Mouse (Mus musculus) effector memory CD4-positive, alpha-beta T cell, adult 7 months (primary cell): Measurements from ENCODE around the gene Gm5152. TPM values are rescaled to one million over a fixed set of nuclear protein-coding genes. Genes with fewer than 3 reads are reported as not detected.

ENCODE experiments used
- polyA plus RNA-seq: library from polyadenylated mRNA; unstranded; fragments of 100-300 nt; shearing (Covaris generic); gene quantifications from one replicate; pipeline ENCODE4 v1.2.1, GENCODE M21; 2017

Gm5152 gene
- not detected for polyA plus RNA-seq

DNA sequence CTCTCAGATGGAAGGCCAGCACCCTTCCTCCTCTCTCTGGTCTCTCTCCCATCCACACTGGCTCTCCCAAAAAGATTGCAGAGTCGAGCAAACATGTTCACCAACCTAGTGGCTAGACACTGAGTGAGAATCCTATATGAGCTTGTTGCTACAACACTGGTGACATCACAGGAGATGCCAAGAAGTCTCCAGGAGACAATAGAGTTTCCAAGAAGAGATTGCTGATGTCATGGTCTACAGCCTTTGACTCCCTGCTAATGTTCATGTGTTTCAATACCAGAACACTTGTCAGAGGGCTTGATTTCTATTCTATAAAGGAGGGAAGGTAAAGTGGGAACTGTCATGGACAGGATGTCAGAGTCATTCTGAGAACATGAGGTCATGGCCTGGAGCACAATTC, at the start of gene Gm5152:
Gene Gm5152 (minus strand): TSS at position 101 of the 400 bp plus-strand sequence.

